Mouse (Mus musculus) midbrain, embryonic 14.5 days (tissue): ENCODE measurements at regions not wholly inside any gene's neighbourhood (a gene's known extent, or its start where the extent isn't known, plus 50 kb on each side); places are given as distances from the start of the nearest gene placed in this dataset.
A peak's percentile ranks its signal among the peaks of the same experiment; 100 is the strongest.

ENCODE experiments used
- ATAC-seq: fragments of 200-750 bp; cut with Nextera tagmentation; 2 replicates; pipeline ENCODE4 v1.8.0; 2017; ENCODE audit warnings: moderate number of reproducible peaks, moderate library complexity; ENCODE audit not compliant: low FRiP score, low TSS enrichment
- DNase-seq: peaks from one replicate; pipeline ENCODE4 v3.0.0-alpha.2; 2015
- H3K27ac ChIP-seq: fragments of 300-500 bp; sonication (generic); replicated peaks from 2 replicates; pipeline ENCODE4 v1.5.1; 2014; ENCODE audit warnings: mild to moderate bottlenecking, low read depth, low read length, moderate library complexity
- H3K27me3 ChIP-seq: fragments of 300-500 bp; sonication (generic); 2 replicates; pipeline ENCODE4 v1.6.1; 2014; ENCODE audit warnings: low read length, control low read depth, mixed read lengths; ENCODE audit not compliant: control insufficient read depth, insufficient read depth
- H3K36me3 ChIP-seq: fragments of 300-500 bp; sonication (generic); 2 replicates; pipeline ENCODE4 v1.6.1; 2014; ENCODE audit warnings: low read length, control low read depth; ENCODE audit not compliant: control insufficient read depth, insufficient read depth
- H3K4me1 ChIP-seq: fragments of 300-500 bp; sonication (generic); 2 replicates; pipeline ENCODE4 v1.6.1; 2014; ENCODE audit warnings: mild to moderate bottlenecking, antibody characterized with exemption, low read length, control low read depth; ENCODE audit not compliant: control insufficient read depth, insufficient read depth
- H3K4me2 ChIP-seq: fragments of 300-500 bp; sonication (generic); 2 replicates; pipeline ENCODE4 v1.6.1; 2014; ENCODE audit warnings: mild to moderate bottlenecking, low read length, moderate library complexity
- H3K4me3 ChIP-seq: fragments of 300-500 bp; sonication (generic); replicated peaks from 2 replicates; pipeline ENCODE4 v1.5.1; 2014; ENCODE audit warnings: low read depth, low read length
- H3K9ac ChIP-seq: fragments of 300-500 bp; sonication (generic); replicated peaks from 2 replicates; pipeline ENCODE4 v1.6.1; 2014; ENCODE audit warnings: mild to moderate bottlenecking, low read length, moderate library complexity
- H3K9me3 ChIP-seq: fragments of 300-500 bp; sonication (generic); 2 replicates; pipeline ENCODE4 v1.6.1; 2016; ENCODE audit warnings: low read length, control low read depth, mixed read lengths; ENCODE audit not compliant: control insufficient read depth
- WGBS: fragments of 180-500 bp; shearing (Covaris S2); extraction: QIAGEN DNeasy Blood & Tissue Kit; methylation state at CpG from one replicate; pipeline ENCODE4 v1.1.7; 2014; 5-methylcytosine and 5-hydroxymethylcytosine counted together

DNA sequence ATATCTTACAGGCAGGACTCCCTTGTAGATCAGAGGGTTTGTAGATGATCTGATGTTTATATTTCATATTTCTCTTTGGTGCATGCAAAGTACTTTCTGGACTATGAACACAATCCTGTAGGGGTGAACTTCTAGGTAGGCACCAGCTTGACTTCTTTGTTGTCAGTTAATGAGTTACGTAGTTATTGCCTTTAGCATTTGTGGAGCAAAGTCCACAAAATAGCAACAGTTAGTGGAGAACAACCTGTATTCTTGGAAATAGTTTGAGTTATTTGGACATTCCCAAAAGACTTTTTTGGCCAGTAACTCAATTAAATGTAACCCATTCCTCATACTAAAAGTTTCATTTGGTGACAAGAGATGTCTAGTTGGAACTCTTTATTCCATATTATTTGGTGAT, 306.0 kb downstream of the Gm6377 start:
- 91% methylated on average over 1 of the region's 1 CpGs for WGBS
- ATAC-seq, result no peak
- H3K27me3 ChIP-seq, result no peaks in the 10 kb centered on the region

DNA sequence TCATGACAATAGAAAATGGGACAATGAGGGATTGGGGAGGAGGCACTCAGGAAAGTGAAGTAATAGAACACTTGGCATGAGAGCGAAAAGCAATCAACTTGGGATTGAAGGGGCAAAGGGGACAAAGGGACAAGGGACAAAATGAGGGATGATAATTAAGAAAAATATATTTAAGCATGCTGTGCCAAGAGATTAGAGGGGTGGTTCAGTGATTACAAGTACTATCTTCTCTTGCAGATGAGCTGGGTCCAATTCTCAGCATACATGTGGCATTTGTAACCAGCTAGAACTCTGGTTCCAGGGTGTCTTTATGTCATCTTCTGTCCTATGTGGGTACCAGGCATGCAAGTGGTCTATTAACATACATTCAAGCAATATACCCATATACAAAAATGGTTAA, 355.9 kb downstream of the Gm6377 start:
- Histone ChIP-seq H3K9me3 (no peaks in the 10 kb centered on the region), H3K27me3 (no peaks in the 10 kb centered on the region), H3K4me1 (no peaks in the 10 kb centered on the region), H3K9ac (no peak overlapping the region), H3K4me3 (no peak overlapping the region), H3K36me3 (no peaks in the 10 kb centered on the region), H3K4me2 (no peak overlapping the region), H3K27ac (no peak overlapping the region)
- 97% methylated on average over 1 of the region's 1 CpGs for WGBS
- DNase-seq (no peak), ATAC-seq (no peak)

More for the DNA sequence above, 306.0 kb downstream of the Gm6377 start:
- Histone ChIP-seq H3K4me2 (no peak overlapping the region), H3K9ac (no peak overlapping the region), H3K4me3 (no peak overlapping the region), H3K4me1 (no peaks in the 10 kb centered on the region), H3K9me3 (no peaks in the 10 kb centered on the region), H3K27ac (no peak overlapping the region), H3K36me3 (no peaks in the 10 kb centered on the region)
- DNase-seq, result no peak

DNA sequence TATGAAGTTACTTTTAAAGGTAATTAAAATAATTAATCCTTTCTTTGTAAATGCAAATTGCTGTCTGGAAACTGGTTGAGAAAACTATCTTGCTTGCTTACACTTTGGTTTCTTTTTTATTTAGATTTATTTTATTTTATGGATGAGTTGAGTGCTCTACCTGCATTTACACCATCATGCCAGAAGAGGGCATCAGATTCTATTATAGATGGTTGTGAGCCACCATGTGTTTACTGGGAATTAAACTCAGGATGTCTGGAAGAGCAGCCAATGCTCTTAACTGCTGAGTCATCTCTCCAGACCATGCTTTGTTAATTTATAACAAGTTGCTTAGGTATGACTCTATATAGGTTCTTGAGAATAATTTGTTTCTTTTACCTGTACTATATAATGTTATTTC, 390.8 kb downstream of the Gm6377 start:
- H3K27ac ChIP-seq, result no peak overlapping the region
- H3K36me3 ChIP-seq, result no peaks in the 10 kb centered on the region
- H3K27me3 ChIP-seq, result no peaks in the 10 kb centered on the region
- H3K4me3 ChIP-seq, result no peak overlapping the region
- DNase-seq, result peak; percentile 2
- no peaks in the 10 kb centered on the region for H3K9me3 ChIP-seq
- no peak overlapping the region for H3K9ac ChIP-seq
- H3K4me2 ChIP-seq, result no peak overlapping the region
- ATAC-seq, result no peak
- H3K4me1 ChIP-seq, result no peaks in the 10 kb centered on the region

DNA sequence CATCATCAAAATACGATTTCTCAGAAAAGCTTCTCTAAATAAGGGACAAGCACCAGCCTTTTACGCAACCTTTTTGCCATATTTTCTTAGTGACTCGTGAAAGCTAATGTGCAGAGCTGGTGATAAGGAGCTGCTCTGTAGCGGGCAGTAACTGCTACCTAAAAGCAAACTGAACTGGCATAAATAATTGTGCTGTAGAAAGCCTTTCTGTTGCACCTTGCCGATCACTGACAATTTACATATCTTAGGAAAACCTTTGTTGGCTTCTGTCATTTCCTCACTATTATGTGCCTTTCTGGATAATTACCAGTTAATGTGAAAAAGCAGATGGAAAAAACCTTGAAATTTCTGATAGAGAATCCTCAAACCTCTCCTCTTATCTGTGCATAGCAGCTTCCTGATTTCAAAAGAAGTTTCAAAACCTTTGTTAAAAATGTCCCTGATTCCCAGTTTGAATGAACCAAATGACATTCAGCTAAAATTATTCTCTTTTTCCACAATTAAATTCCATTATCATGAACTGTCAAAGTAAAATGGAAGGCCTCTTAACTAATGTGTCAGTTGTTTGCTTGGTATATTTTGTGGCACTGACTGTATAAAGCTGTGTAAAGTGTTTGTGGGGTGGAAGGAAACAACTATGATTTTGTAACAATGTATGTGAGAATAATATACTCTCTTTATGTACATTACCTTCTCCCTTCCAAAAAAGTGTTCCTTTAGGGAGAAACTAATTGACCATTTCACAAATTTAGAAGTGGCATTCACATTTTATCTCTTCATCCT, 430.6 kb downstream of the Gm6377 start:
- 55% methylated on average over 5 of the region's 5 CpGs for WGBS
- peak; percentile 29 for DNase-seq

More for the DNA sequence above, 430.6 kb downstream of the Gm6377 start:
- no peak for ATAC-seq
- no peaks in the 10 kb centered on the region for H3K36me3 ChIP-seq
- H3K27me3 ChIP-seq, result no peaks in the 10 kb centered on the region
- no peak overlapping the region for H3K9ac ChIP-seq
- H3K27ac ChIP-seq, result no peak overlapping the region
- no peak overlapping the region for H3K4me2 ChIP-seq
- H3K4me3 ChIP-seq, result no peak overlapping the region
- H3K9me3 ChIP-seq, result no peaks in the 10 kb centered on the region
- H3K4me1 ChIP-seq, result no peaks in the 10 kb centered on the region
